Mouse (Mus musculus) thymus, postnatal 25 days (tissue): ENCODE measurements at regions not wholly inside any gene's neighbourhood (a gene's known extent, or its start where the extent isn't known, plus 50 kb on each side); places are given as distances from the start of the nearest gene placed in this dataset.

Source experiments
- DNase-seq: peaks from one replicate; pipeline ENCODE4 v3.0.0; 2022

GRCm38 (mm10) chr19:36178828-36179251, 58.9 kb upstream of the Ankrd1 start:
- no peak for DNase-seq

GRCm38 (mm10) chr19:36180329-36180728, 60.4 kb upstream of the Ankrd1 start:
- no peak for DNase-seq

DNA sequence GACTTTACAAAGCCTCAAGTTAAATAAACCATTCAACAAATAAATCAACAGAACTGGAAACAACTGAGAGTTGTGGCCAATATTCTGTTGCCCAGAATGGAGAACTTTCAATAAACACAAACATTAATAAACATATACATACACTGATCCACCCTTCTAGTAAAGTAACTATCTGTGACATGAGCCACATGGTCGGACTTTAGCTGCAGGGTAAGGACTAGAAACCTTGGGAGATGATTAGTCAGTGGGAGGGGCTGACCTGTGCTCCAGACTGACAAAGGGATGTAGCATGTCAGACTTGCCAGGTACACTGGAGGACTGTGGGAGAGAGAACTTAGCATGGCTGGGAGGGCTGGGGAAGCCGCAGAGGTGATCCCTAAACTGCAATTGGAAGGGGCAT, 61.6 kb upstream of the Ankrd1 start:
- DNase-seq: no peak

GRCm38 (mm10) chr19:36183127-36183526, 63.2 kb upstream of the Ankrd1 start:
- DNase-seq: peak; percentile 81

DNA sequence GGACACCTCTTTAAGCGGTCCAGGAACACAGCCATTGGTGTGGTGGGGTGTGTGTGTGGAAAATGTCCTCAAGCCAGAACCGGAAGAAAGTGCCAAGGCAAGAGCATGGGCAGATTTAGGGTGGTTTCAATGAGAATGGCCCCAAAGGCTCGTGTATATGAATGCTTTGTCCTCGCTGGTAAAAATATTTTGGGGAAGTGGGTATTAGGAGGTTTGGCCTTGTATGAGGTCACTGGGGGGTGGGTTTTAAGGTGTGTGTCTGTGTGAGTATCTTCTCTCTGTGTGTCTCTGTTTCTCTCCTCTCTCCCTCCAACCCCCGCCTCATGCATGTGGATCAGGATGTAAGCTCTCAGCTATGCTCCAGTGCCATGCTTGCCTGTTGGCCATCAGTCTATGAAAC, 69.8 kb upstream of the Ankrd1 start:
- DNase-seq: no peak

- no peak for DNase-seq
Observed at GRCm38 (mm10) chr19:36191641-36192040, 71.7 kb upstream of the Ankrd1 start.

- no peak for DNase-seq
Observed at GRCm38 (mm10) chr19:36204269-36204668, 84.4 kb upstream of the Ankrd1 start.

DNA sequence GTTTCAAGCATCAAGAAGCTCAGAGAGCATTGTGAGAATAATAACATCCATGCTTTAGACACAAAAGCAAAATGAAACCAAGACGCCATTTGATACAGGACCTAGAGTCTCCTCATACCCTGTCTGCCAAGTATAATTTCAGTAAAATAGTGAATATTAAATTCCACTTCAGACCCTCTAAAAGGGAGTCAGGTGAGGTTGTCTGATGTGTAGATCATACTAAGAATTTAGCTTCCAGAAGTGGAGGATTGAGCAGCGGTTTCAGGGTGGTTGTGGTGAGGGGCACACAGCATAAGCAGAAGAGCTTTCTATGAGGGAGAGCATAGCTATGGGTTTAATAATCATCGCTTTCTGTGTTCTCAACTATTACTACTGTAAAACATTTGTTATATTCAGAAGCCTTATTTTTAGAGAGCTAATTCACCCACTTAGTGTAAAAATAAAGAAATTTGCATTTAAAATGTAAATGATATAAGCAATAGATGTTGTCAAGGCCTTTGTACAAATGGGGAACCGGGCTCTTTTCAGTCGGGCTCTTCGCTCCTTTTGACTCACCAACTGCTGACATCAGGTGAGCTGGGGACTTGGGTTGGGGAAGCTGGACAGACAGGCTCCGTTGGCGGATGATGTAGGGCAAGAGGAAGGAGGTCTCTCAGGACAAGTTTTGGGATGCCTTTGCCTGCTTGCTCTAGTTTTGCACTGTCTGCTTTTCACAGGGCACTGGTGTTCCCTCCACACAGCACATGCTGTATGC, 85.2 kb upstream of the Ankrd1 start:
- DNase-seq: no peak

DNA sequence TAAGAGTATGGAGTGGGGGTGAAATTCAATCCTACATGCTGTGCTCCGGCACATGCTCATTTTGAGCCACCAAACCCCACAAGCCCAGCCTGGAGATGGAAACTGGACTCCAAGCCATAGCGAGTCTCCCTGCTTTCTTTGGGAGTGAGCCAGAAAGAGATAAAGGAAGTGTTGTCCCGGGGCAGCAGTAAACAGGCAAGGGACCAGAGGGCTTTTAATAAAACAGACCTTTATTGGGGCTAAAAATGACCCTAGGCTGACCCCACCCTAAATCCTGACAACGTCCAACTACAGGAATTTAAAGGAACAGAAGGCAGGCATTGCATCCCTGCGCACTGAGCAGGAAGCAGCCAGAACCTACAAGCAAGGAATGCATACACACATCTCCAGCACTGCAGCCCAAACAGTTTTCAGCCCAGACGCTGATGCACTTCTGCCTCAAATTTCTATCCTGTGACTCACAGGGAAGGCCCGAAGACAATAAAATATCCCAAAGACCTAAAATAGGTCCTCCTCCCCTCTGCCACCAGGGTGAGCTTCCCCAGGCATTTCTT, 87.9 kb upstream of the Ankrd1 start:
- DNase-seq: no peak

DNA sequence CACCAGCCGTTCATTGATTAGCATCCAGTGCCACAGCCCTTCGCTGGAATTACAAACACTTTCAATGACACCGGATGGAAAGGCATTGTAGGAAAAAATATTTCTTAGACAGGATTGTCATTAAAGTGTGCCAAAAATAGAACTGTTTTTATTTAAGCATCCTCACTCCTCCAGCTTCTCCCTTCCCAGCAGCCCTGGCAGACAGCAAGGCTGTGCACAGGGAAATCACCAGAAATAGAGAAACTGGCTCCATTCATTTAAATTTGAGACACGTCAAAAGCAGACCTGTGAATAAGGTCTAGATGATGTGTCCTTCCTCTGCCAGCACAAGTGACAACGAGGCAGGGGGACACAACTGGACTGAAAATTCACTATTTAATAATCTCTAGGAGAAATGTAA, 88.5 kb upstream of the Ankrd1 start:
- no peak for DNase-seq

DNA sequence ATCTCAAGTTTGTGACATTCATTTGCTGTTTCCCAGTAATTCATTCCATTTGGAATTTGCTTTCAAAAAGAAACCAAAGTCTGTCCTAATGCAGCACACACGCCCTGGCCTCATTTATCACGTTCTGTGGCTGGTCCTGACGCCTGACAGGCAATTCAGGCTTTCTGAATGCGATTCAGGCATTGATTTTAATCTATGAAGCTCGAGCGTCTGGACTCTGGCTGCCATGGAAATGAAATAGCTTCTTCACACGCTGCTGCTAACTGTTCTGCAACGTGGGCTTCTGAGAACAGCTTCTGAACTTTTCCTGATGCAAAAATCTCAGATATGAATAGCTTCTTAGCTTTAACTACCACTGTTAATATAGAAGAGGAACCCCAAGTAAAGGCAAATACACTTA, 93.6 kb upstream of the Ankrd1 start:
- DNase-seq: no peak

GRCm38 (mm10) chr19:36214188-36214968, 94.5 kb upstream of the Ankrd1 start:
- DNase-seq: no peak

DNA sequence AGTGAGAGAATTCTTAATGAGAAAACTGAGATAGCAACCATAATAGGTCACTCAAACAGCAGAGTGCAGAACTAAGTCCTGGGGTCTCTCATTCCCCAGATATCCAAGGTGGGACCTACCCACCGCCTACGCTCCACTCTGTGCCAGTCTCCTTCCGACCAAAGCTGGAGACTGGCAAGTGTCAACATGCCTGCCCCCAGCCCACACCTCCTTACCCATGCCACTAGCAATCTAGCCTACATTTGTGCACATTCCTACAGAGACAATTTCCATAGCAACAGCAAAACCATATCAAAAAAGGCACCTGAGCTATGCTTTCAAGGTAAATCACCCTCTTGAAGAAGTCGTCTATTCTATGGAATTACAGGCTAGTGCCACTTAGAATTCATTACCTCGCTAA, 97.3 kb upstream of the Ankrd1 start:
- DNase-seq: no peak

- DNase-seq: no peak
Observed at GRCm38 (mm10) chr19:36217605-36218004, 97.7 kb upstream of the Ankrd1 start.

- no peak for DNase-seq
Observed at GRCm38 (mm10) chr19:36218921-36219320, 99.0 kb upstream of the Ankrd1 start.

DNA sequence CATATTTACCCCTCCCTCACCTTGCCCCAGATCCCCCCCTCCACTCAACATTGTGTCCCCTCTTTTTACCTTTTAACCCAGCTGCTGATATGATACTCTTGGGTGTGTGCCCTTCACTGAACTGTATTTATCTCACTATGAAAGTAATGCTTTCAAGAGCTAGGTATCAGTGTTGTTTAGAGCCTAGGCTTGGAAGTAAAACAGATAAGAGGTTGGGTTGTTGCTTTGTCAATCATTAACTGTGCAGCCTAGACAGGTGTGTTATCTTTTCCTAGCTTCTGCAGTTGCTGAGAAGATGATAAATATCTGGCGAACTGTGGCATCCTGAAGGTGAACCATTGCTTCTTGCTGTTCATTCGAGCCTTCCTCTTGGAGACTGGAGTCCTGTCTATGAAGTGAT, 101.2 kb upstream of the Ankrd1 start:
- no peak for DNase-seq

DNA sequence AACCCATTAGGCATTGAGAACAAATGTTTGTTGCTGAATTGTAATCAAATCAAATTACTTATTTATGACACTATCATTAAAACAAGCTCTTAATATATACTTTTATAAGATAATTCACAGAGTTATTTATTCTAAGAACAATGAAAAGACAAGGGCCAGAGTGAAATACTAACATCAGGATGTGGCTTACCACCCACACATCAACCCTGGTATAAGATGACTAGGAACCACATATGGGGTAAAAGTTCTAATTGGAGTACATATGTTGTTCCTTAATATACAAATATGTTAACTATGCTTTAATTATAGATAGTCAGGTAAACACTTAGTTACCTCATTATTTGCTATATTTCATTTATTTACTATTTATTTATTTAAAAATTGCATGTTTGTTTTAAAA, 101.7 kb upstream of the Ankrd1 start:
- no peak for DNase-seq

DNA sequence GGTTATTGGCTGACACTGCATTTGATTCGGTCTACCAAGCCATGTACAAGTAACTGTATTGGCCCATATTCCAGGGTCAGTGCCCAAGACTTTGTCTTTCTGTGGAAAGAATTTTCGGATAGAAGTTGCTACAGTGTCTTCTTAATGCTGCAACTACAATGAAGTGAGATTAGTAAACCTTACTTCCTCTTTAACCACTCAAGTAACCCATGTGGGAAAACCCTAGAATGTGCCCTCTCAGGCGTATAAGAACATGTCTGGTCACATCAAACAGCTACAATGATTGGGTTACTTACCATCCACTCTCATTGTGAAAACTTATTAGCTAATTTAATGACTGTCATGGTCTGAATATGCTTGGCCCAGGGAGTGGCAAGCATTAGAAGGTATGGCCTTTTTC, 102.3 kb upstream of the Ankrd1 start:
- no peak for DNase-seq

DNA sequence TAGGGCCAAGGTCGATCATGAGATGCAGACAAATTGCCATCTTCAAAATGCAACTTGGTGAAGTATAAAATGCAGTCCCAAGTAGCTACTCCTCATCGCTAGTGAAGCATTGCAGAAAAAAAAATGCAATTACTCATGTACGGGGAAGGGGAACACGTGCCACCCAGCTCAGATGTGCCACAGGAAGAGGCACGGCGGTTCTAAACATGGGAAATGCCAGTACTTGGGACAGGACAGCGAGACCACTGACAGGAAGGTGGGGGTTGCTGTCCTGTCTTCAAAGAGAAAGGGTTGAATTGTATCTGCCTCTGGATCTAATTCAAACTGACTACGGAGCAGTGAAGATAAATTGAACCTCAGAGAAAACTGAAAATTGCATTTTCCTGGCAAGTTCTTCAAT, 104.6 kb upstream of the Ankrd1 start:
- peak; percentile 47 for DNase-seq

GRCm38 (mm10) chr19:36225612-36226011, 105.7 kb upstream of the Ankrd1 start:
- no peak for DNase-seq

DNA sequence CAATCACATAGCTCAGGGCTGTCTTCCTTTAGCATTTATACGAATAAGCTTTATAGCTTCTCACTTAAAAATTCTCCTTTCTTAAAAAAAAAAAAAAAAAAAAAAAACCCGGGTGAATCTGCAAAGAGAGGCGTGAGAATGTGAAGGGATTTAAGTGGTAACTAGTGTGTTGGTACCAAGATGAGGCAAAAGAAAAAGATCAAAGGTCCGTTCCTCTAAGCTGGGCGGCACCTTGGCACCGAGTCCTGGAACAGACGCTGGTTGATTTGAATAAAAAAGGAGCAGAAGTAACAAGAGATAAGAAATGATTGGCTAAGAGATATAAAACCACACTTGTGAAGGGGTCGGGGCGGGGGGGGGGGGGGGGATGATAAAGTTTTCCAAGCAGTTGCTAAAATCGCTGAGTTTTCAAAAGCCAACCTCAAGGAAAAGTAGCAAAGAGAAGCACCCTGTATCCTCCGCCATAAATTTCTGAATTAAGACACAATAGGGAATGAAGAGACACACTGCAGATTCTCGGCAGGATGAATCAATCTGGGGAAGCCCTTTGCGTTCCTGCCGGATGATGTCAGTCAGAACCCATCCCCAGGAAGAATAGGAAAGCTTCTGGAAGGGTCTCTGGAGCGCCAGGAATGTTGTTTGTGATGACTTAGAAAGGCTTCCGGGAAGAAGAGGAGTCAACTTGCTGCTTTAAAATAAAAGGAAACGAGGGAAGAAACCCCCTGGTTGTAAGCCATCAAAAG, 107.7 kb upstream of the Ankrd1 start:
- no peak for DNase-seq

DNA sequence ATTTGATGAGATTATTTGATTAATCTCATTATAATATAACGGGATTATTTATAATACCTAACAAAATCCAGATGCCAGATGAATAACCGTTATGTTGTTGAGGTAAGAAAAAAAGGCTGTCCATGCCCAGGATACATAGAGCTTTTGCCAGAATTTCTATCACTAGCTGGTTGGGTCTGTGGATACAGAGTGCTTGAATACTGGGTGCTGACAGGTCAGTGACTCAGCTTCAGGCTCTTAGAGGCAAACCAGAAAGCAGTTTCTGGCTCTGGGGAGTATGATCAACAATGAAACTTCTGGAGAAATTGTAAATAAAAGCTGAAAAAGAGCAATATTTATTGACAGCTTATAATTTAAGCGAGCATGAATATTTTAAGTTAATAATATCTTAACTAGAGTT, 109.4 kb upstream of the Ankrd1 start:
- no peak for DNase-seq

GRCm38 (mm10) chr19:36229941-36230340, 110.0 kb upstream of the Ankrd1 start:
- no peak for DNase-seq
